20 mouse cellular contexts compared by ENCODE assay signal in genomic region chr12:73978144-73978543, GRCm38 (mm10). TPM values are rescaled to one million over a fixed set of nuclear protein-coding genes. Genes with fewer than 3 reads are reported as not detected.
"Had no signal": no experiment of that assay in that cellular context is flagged by ENCODE, and none has a peak within 500 bp of the region (broad histone marks: within the 10 kb centered on the region; RNA-seq: fewer than 3 reads in every experiment).

No protein-coding gene starts in this region.

- H3K9ac ChIP-seq: limb, embryonic 15.5 days; liver, embryonic 13.5 days; liver, postnatal 0 days; lung, embryonic 15.5 days; midbrain, embryonic 15.5 days; neural tube, embryonic 12.5 days had no signal

- ATAC-seq: inflammation-experienced regulatory T-cells, adult 6 months; intestine, postnatal 0 days; midbrain, embryonic 15.5 days had no signal

- H3K27ac ChIP-seq: limb, embryonic 15.5 days; liver, embryonic 13.5 days; lung, embryonic 15.5 days; macrophage; midbrain, embryonic 15.5 days; neural tube, embryonic 12.5 days had no signal

- H3K27me3 ChIP-seq: limb, embryonic 15.5 days; liver, embryonic 13.5 days; lung, embryonic 15.5 days; megakaryocyte, embryonic 14.5 days; midbrain, embryonic 15.5 days; neural tube, embryonic 12.5 days had no signal

- H3K4me1 ChIP-seq: limb, embryonic 15.5 days; liver, embryonic 13.5 days; midbrain, embryonic 15.5 days; neural tube, embryonic 12.5 days had no signal

- H3K9me3 ChIP-seq: limb, embryonic 15.5 days; liver, embryonic 13.5 days; lung, embryonic 15.5 days; megakaryocyte, embryonic 14.5 days; midbrain, embryonic 15.5 days; neural tube, embryonic 12.5 days had no signal

- DNase-seq: layer of hippocampus, adult 9-11 months; layer of hippocampus, postnatal 36 days; liver, embryonic 13.5 days; liver, postnatal 0 days; lung, postnatal 14 days; retina, postnatal 1 day; right cerebral cortex, postnatal 4 days; thymus, postnatal 4 days had no signal

- H3K4me3 ChIP-seq: limb, embryonic 15.5 days; liver, embryonic 13.5 days; lung, embryonic 15.5 days; megakaryocyte, embryonic 14.5 days; midbrain, embryonic 15.5 days; neural tube, embryonic 12.5 days had no signal

- H3K4me2 ChIP-seq: limb, embryonic 15.5 days; liver, embryonic 13.5 days; lung, embryonic 15.5 days; midbrain, embryonic 11.5 days; midbrain, embryonic 15.5 days; neural tube, embryonic 12.5 days had no signal

RNA-seq across cellular contexts. Expression of gene Syt16, which starts 19.3 kb away (rescaled TPM):
- total RNA-seq: monocyte, adult 5-6 weeks; neutrophil, adult 5-6 weeks had no signal
- polyA plus RNA-seq: inflammation-experienced regulatory T-cells, adult 6 months; liver, postnatal 0 days; macrophage; spleen, adult 2 months had no signal

RNA-seq across cellular contexts. Expression of gene Gm49321, which starts 40.7 kb away (rescaled TPM):
- total RNA-seq: monocyte, adult 5-6 weeks; neutrophil, adult 5-6 weeks had no signal
- polyA plus RNA-seq: macrophage had no signal
